ENCODE assay signal across 8 mouse cellular contexts in the genomic region with DNA sequence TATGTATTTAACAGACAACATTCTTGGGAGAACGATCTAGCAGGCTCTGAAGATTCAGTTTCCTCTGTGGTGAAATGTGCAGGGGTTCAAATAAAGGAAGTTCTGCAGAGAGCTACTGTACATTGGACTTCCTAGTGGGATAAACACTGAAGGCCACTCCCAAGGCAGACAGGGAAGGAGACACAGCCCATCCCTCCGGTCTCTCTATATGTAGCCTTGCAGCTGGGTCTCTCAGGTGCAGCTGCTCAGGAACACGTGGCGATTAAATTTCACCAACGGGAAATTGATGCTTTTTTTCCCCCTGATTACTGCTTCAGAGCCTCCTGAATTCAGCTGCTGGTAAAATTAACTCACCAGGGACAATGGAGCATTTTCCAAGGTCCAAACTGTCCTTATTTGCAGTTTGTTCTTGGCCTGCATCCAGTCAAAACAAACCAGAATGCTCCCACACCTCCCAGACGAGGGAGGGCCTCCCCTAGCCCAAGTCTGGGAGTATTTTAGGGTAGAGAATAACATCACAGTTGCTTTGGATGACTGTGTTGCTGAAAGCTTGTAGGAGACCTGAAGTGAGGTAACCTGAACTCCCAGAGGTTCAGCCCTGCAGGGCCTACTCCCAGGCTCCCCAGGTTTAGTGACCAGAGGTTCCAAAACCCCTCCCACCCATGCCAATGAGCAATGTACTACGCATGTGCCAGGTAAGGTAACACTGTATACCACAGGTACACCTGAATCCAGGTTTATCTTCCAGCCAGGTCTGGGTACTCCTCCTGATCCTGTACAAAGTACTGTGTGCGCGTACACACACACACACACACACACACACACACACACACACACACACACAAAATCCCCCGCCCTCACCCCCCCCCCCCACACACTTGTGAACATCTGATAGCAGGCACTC.
DNase-seq lines count a peak whose midpoint lies in the region; ATAC-seq and TF ChIP-seq lines count a peak whose summit lies in the region.

No protein-coding gene starts in this region.

- DNase-seq in liver, adult 2 months (ENCODE audit: extremely low read depth, low read depth, low spot score): peak; percentile 34
- DNase-seq in liver: no peak
- peak; percentile 34 to 66 for DNase-seq in layer of hippocampus, adult 18-20 months (ENCODE audit: low spot score in 2 of 2)
- peak; percentile 25 for DNase-seq in midbrain, postnatal 0 days (ENCODE audit: low spot score)
- DNase-seq in thymus, adult 18-20 months: no peak
- DNase-seq in cerebellum, postnatal 36 days: no peak

- no peak overlapping the region for H3K27ac ChIP-seq in liver, adult 2 months (replicated peaks; ENCODE audit: insufficient read depth, low read depth, low read length)
- peak overlapping the region; percentile 69 for H3K27ac ChIP-seq in embryonic facial prominence, embryonic 12.5 days
- H3K27ac ChIP-seq in heart, embryonic 15.5 days: peak overlapping the region; percentile 16; the same call in 1 of the 2 replicates
- no peak overlapping the region for H3K27ac ChIP-seq in midbrain, postnatal 0 days (ENCODE audit: low read depth, low read length)

- H3K4me2 ChIP-seq in embryonic facial prominence, embryonic 12.5 days (replicated peaks): no peak overlapping the region
- H3K4me2 ChIP-seq in heart, embryonic 15.5 days: no peak overlapping the region
- no peak overlapping the region for H3K4me2 ChIP-seq in midbrain, postnatal 0 days (ENCODE audit: low read depth, low read length, poor library complexity, severe bottlenecking)

- no peak for TF ChIP-seq CTCF in liver, adult 2 months (IDR thresholded peaks at IDR 0.05; ENCODE audit: low read depth, low read length)
- no peak for TF ChIP-seq CTCF in midbrain, postnatal 0 days (IDR thresholded peaks at IDR 0.05)

- whole genome bisulfite sequencing in liver, adult 2 months: 58% methylated on average over 10 of the region's 10 CpGs
- WGBS in embryonic facial prominence, embryonic 12.5 days: 64% methylated on average over 9 of the region's 10 CpGs
- WGBS in heart, embryonic 15.5 days: 54% methylated on average over 10 of the region's 10 CpGs
- 70% methylated on average over 10 of the region's 10 CpGs for WGBS in midbrain, postnatal 0 days

- H3K79me2 ChIP-seq in liver, adult 2 months (ENCODE audit: control insufficient read depth, insufficient read depth, low read length): no peaks in the 10 kb centered on the region

- H3K27me3 ChIP-seq in liver, adult 2 months (ENCODE audit: control insufficient read depth, insufficient read depth, low read length): no peaks in the 10 kb centered on the region
- no peaks in the 10 kb centered on the region for H3K27me3 ChIP-seq in embryonic facial prominence, embryonic 12.5 days
- H3K27me3 ChIP-seq in heart, embryonic 15.5 days: no peaks in the 10 kb centered on the region
- no peaks in the 10 kb centered on the region for H3K27me3 ChIP-seq in midbrain, postnatal 0 days (ENCODE audit: insufficient read depth, low read length)

- no peak overlapping the region for H3K4me3 ChIP-seq in liver, adult 2 months (ENCODE audit: insufficient read depth, low read depth, low read length)
- H3K4me3 ChIP-seq in embryonic facial prominence, embryonic 12.5 days: no peak overlapping the region
- H3K4me3 ChIP-seq in heart, embryonic 15.5 days: no peak overlapping the region
- H3K4me3 ChIP-seq in midbrain, postnatal 0 days (ENCODE audit: low read depth, low read length): no peak overlapping the region

- 0 out of 2 replicates have a peak, but pooled peaks cover 4% of the 10 kb centered on the region for H3K4me1 ChIP-seq in liver, adult 2 months (ENCODE audit: control insufficient read depth, insufficient read depth, low read length)
- peaks cover 18% of the 10 kb centered on the region for H3K4me1 ChIP-seq in embryonic facial prominence, embryonic 12.5 days
- peaks cover 19% of the 10 kb centered on the region for H3K4me1 ChIP-seq in heart, embryonic 15.5 days (replicated peaks)
- no peaks in the 10 kb centered on the region for H3K4me1 ChIP-seq in midbrain, postnatal 0 days (ENCODE audit: insufficient read depth, low read length)

- peak; percentile 62 for ATAC-seq in embryonic facial prominence, embryonic 12.5 days (ENCODE audit: insufficient number of reproducible peaks, insufficient read depth, low FRiP score, low TSS enrichment)
- ATAC-seq in heart, embryonic 15.5 days (replicated peaks; ENCODE audit: insufficient number of reproducible peaks, insufficient read depth, low FRiP score, low read depth): peak; percentile 57
- ATAC-seq in midbrain, postnatal 0 days (ENCODE audit: low FRiP score): no peak

- H3K9me3 ChIP-seq in embryonic facial prominence, embryonic 12.5 days: no peaks in the 10 kb centered on the region
- no peaks in the 10 kb centered on the region for H3K9me3 ChIP-seq in heart, embryonic 15.5 days (replicated peaks)
- no peaks in the 10 kb centered on the region for H3K9me3 ChIP-seq in midbrain, postnatal 0 days (ENCODE audit: low read length)

- no peak overlapping the region for H3K9ac ChIP-seq in liver, adult 2 months (ENCODE audit: low read depth, low read length)
- H3K9ac ChIP-seq in embryonic facial prominence, embryonic 12.5 days: no peak overlapping the region
- no peak overlapping the region for H3K9ac ChIP-seq in heart, embryonic 15.5 days
- no peak overlapping the region for H3K9ac ChIP-seq in midbrain, postnatal 0 days (replicated peaks; ENCODE audit: low read length, poor library complexity, severe bottlenecking)

- peaks cover 3% of the 10 kb centered on the region; the same call in 1 of the 2 replicates for H3K36me3 ChIP-seq in liver, adult 2 months (ENCODE audit: control insufficient read depth, insufficient read depth, low read length)
- peaks cover 43% of the 10 kb centered on the region for H3K36me3 ChIP-seq in embryonic facial prominence, embryonic 12.5 days
- H3K36me3 ChIP-seq in heart, embryonic 15.5 days: peaks cover 14% of the 10 kb centered on the region; the same call in 1 of the 2 replicates
- H3K36me3 ChIP-seq in midbrain, postnatal 0 days (ENCODE audit: insufficient read depth, low read length): peaks cover 14% of the 10 kb centered on the region

- TF ChIP-seq POLR2A in liver, adult 2 months (IDR thresholded peaks at IDR 0.05; ENCODE audit: extremely low read depth, insufficient read depth, low read length): no peak

Comparison
In these comparisons a context has a peak if more than half of its experiments do, and no peak if none do; other contexts are left out.
1. DNase-seq: peak in liver, adult 2 months (single experiment), layer of hippocampus, adult 18-20 months (2 of 2) and midbrain, postnatal 0 days (single experiment); none in liver (single experiment), thymus, adult 18-20 months (0 of 2) and cerebellum, postnatal 36 days (0 of 2).
2. H3K27ac ChIP-seq: peak in embryonic facial prominence, embryonic 12.5 days (single experiment) and heart, embryonic 15.5 days (single experiment); none in liver, adult 2 months (single experiment) and midbrain, postnatal 0 days (single experiment).